Mouse (Mus musculus) hindbrain, embryonic 10.5 days (tissue): ENCODE measurements at regions not wholly inside any gene's neighbourhood (a gene's known extent, or its start where the extent isn't known, plus 50 kb on each side); places are given as distances from the start of the nearest gene placed in this dataset.

Experiments
- DNase-seq: peaks from one replicate; pipeline ENCODE4 v3.0.0-alpha.2; 2017; ENCODE audit warnings: low spot score
- H3K27ac ChIP-seq: fragments of 300-500 bp; sonication (generic); 2 replicates; pipeline ENCODE4 v1.5.1; 2016; ENCODE audit warnings: mild to moderate bottlenecking, moderate library complexity
- H3K27me3 ChIP-seq: fragments of 300-500 bp; sonication (generic); 2 replicates; pipeline ENCODE4 v1.6.1; 2016; ENCODE audit warnings: mild to moderate bottlenecking; ENCODE audit not compliant: poor library complexity, insufficient read depth, severe bottlenecking
- H3K36me3 ChIP-seq: fragments of 300-500 bp; sonication (generic); 2 replicates; pipeline ENCODE4 v1.6.1; 2016; ENCODE audit warnings: mild to moderate bottlenecking, moderate library complexity
- H3K4me1 ChIP-seq: fragments of 300-500 bp; sonication (generic); replicated peaks from 2 replicates; pipeline ENCODE4 v1.6.1; 2016; ENCODE audit warnings: mild to moderate bottlenecking
- H3K4me3 ChIP-seq: fragments of 300-500 bp; sonication (generic); 2 replicates; pipeline ENCODE4 v1.5.1; 2016; ENCODE audit warnings: mild to moderate bottlenecking, moderate library complexity
- H3K9me3 ChIP-seq: fragments of 300-500 bp; sonication (generic); 2 replicates; pipeline ENCODE4 v1.6.1; 2016; ENCODE audit warnings: mild to moderate bottlenecking, moderate library complexity
- WGBS: fragments of 180-500 bp; shearing (Covaris S2); methylation state at CpG from one replicate; pipeline ENCODE4 v1.1.7; 2016; 5-methylcytosine and 5-hydroxymethylcytosine counted together

DNA sequence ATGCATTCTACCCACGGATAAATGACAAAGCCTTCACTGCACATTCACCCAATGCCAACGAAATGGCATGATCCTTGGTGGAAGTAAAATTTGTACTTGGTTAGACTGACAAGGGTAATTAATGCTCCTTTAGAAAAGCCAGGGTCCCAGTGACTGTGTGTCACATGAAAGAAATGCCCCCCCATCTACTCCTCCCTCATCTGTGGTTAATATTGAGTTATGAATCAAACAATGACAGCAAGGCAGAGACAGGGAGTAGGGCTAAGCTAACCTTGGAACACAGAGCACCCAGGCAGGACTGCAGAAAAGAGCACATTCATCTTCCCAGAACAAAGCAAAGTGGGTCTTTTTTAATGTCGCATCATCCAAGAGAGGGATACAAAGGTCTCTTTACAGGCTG, 209.1 kb upstream of the Zbtb20 start:
- H3K4me1 ChIP-seq = 0 out of 2 replicates have a peak, but pooled peaks cover 6% of the 10 kb centered on the region
- no peak overlapping the region for H3K27ac ChIP-seq
- H3K9me3 ChIP-seq = no peaks in the 10 kb centered on the region
- no peaks in the 10 kb centered on the region for H3K27me3 ChIP-seq
- no peaks in the 10 kb centered on the region for H3K36me3 ChIP-seq
- WGBS = 58% methylated on average over 3 of the region's 3 CpGs
- no peak for DNase-seq
- no peak overlapping the region for H3K4me3 ChIP-seq

DNA sequence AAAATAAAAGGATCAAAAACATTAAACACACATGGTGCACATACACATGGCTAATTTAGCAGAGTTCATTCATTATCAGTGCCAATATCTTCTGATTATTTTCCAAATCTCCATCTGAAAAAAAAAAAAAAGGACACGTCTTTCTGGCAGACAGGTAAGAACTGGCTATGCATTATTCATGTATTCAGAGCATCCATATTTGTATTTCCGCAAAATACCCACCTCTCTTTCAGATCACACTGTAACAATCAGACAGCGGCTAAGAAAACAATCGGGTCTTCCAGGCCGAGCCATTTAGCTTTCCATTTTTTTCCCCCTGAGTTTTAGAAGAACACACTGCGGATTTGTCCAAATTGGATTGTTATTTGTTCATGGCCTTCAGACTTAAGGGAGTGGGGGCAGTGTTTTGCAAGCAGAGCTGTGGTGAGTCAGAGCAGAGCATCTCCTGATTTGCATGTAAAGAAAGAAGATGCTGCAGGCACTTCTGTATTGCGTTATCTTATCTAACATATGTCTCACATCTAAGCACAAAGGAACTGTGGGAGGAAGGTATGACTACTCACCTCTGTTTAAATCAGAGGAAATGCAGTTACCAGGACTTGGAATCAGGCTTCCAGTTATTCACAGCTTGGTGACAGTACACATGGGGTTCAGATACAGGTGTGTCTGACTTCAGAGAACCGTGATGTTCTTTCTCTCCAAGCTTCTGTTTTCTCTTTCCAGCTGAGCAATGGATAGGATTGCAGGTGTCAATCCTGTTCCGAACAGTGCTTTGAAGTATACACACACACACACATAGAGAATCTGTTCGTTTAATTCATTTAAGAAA, 223.6 kb upstream of the Zbtb20 start:
- WGBS = 86% methylated on average over 10 of the region's 10 CpGs
- Histone ChIP-seq H3K36me3 (no peaks in the 10 kb centered on the region), H3K27ac (no peak overlapping the region), H3K27me3 (no peaks in the 10 kb centered on the region), H3K4me3 (no peak overlapping the region), H3K4me1 (peaks cover 5% of the 10 kb centered on the region; the same call in 1 of the 2 replicates), H3K9me3 (peaks cover 12% of the 10 kb centered on the region; the same call in 1 of the 2 replicates)
- no peak for DNase-seq

DNA sequence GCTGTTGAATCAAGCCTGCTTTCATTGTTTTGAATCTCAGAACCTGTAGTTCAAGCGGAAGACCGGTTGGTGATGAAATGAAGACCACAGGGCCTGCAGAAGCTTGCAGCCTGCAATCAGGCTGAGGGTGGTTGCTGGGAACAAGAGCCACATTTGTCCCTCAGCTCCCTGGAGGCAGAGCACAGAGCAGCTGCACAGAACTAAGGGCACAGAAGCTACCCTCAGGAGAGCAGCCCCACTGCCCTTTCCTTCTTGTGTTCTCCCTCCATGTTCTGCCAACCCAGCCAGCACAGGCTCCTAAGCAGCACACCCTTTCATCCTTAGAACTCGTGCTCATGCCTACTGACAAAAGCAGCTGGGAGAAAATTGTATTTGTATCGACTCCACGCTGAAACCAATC, 225.9 kb upstream of the Zbtb20 start:
- H3K27ac ChIP-seq = peak overlapping the region; percentile 60
- peak; percentile 16 for DNase-seq

DNA sequence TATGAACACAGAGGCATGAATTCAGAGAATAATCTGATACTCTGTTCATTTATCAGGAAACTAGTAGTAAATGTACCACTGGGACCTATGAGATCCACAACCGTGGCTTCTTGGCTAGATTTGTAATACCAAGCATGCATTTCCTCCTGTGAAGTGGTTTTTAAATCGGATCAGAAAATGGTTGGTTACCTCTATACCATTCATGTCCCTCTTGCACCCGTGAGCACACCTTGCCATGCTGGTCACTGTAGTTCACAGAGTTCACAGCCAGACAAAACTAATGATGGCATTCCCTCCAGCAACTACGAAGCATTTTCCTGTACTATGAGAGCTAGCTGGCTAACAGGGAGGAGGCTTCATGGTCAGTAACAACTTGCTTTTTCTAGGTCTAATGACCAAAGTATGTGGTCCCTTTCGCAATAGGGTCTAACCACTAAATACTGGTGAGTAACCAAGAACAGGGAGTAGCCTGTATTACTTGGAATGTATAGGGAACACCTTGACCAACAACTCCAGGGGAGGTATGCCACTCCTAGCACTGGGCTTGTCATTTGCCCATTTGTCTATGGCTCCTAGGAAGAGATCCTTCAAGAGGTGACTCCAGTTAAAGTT, 227.0 kb upstream of the Zbtb20 start:
- Histone ChIP-seq H3K27ac (no peak overlapping the region), H3K36me3 (no peaks in the 10 kb centered on the region), H3K27me3 (no peaks in the 10 kb centered on the region), H3K4me1 (peaks cover 5% of the 10 kb centered on the region; the same call in 1 of the 2 replicates), H3K4me3 (no peak overlapping the region), H3K9me3 (peaks cover 3% of the 10 kb centered on the region; the same call in 1 of the 2 replicates)
- 91% methylated on average over 5 of the region's 5 CpGs for WGBS
- DNase-seq = no peak

More for the DNA sequence above, 225.9 kb upstream of the Zbtb20 start:
- H3K27me3 ChIP-seq = no peaks in the 10 kb centered on the region
- H3K36me3 ChIP-seq = no peaks in the 10 kb centered on the region
- H3K4me3 ChIP-seq = no peak overlapping the region
- 64% methylated on average over 5 of the region's 5 CpGs for WGBS
- H3K9me3 ChIP-seq = peaks cover 12% of the 10 kb centered on the region; the same call in 1 of the 2 replicates
- H3K4me1 ChIP-seq = peaks cover 5% of the 10 kb centered on the region; the same call in 1 of the 2 replicates

DNA sequence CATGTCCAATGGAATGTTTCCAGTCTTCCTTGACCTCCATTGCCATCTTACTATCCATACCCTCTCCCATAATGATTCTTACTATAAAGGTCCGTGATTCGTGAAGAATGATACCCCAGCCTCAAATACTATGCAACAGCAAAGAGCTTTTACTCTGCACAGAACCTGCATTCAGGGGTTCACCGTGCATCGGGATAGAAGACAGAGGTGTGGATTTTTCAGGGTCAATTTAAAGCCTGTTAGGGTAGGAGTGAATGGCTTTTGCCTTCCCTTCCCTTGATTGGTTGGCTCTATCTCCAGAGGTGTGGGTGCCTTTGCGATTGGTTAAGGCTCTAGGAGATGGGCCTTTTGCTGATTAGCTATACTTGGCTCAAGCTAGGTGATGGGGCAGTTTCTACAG, 227.9 kb upstream of the Zbtb20 start:
- DNase-seq = no peak
- WGBS = 94% methylated on average over 5 of the region's 5 CpGs
- no peaks in the 10 kb centered on the region for H3K9me3 ChIP-seq

DNA sequence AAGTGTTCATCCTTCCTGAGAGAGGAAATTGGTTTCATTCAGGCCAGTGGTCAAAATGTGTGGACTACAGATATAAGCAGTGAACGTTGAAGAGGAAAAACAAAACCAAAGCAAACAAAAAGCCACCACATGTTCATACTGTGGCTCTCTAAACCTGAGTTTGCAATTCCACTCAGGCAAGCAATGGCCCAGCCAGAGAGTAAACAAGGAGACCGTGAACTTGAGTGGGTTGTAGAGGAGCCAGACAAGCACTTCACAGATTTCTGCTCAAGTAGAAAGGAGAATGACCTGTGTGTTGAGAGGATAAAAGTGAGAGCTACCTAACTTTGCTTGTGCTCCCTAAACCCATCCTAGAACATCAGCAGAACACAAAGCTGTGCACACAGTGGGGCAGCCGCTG, 239.9 kb upstream of the Zbtb20 start:
- no peaks in the 10 kb centered on the region for H3K36me3 ChIP-seq
- H3K27me3 ChIP-seq = no peaks in the 10 kb centered on the region
- H3K27ac ChIP-seq = no peak overlapping the region
- H3K4me1 ChIP-seq = no peaks in the 10 kb centered on the region
- no peak for DNase-seq
- no peak overlapping the region for H3K4me3 ChIP-seq
- H3K9me3 ChIP-seq = no peaks in the 10 kb centered on the region
- 87% methylated on average over 3 of the region's 3 CpGs for WGBS

More for the DNA sequence above, 227.9 kb upstream of the Zbtb20 start:
- H3K4me3 ChIP-seq = no peak overlapping the region
- peaks cover 5% of the 10 kb centered on the region; the same call in 1 of the 2 replicates for H3K4me1 ChIP-seq
- no peaks in the 10 kb centered on the region for H3K36me3 ChIP-seq
- no peaks in the 10 kb centered on the region for H3K27me3 ChIP-seq
- H3K27ac ChIP-seq = no peak overlapping the region

DNA sequence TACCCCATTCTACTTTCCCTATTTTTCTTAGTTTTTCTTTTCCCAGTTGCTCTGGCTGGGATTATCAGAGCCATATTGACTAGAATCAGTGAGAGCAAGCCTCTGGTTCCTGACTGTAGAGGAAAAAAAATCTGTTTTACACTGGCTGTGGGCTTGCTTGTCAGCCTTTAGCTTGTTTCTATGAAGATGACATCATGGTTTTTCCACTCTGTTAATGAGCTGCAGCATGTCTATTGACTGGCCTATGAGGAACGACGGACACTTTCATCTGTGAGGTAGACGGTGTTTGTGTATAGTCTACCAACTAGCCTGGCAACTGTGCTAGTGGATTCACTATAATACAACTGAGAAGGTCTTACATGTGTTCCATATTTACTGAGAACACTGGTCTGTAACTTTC, 248.0 kb upstream of the Zbtb20 start:
- no peaks in the 10 kb centered on the region for H3K9me3 ChIP-seq
- H3K4me3 ChIP-seq = no peak overlapping the region
- no peak for DNase-seq
- WGBS = 89% methylated on average over 3 of the region's 3 CpGs
- H3K4me1 ChIP-seq = no peaks in the 10 kb centered on the region
- H3K27me3 ChIP-seq = no peaks in the 10 kb centered on the region
- no peaks in the 10 kb centered on the region for H3K36me3 ChIP-seq
- no peak overlapping the region for H3K27ac ChIP-seq

DNA sequence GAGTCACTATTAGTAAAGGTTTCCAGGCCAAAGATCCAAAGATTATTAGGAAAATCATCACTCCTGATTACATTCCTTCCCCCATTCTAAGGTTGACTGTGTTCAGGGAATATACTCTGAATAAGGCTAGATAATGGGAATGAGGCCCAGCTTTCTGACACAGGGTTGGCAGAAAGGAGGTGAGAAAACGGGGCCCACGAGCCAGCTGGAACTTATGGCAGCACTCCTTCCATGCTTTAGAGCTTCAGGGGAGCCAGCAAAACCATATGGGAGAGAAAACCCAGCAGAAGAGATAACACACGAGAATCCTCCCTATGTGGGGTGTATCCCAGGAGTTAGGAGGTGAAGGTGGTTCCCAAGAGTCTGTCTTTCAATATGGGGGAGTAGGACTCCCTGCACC, 259.8 kb upstream of the Zbtb20 start:
- H3K27ac ChIP-seq = no peak overlapping the region
- H3K4me3 ChIP-seq = no peak overlapping the region
- no peaks in the 10 kb centered on the region for H3K27me3 ChIP-seq
- no peak for DNase-seq
- no peaks in the 10 kb centered on the region for H3K4me1 ChIP-seq
- H3K36me3 ChIP-seq = no peaks in the 10 kb centered on the region
- 78% methylated on average over 3 of the region's 3 CpGs for WGBS
- no peaks in the 10 kb centered on the region for H3K9me3 ChIP-seq

DNA sequence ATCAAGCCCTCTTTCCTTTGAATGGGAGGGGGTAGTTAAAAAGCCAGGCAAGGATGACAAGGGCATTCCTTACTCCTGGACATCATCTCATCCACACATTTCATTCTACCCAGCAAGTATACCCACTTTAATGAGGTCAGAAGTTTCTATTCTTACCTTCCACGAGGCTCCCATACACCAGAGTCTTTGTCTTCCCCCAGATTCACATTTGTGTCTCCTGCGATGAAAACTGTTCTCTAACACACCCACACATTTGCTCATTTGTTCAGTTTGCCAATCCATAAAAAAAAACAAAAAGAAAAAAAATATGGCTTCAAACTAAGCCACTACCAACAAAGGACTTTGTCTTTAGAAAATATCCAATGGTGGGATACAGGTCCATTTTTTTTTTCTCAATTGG, 263.7 kb upstream of the Zbtb20 start:
- DNase-seq = no peak
- WGBS = 82% methylated on average over 2 of the region's 2 CpGs
- 0 out of 2 replicates have a peak, but pooled peaks cover 2% of the 10 kb centered on the region for H3K4me1 ChIP-seq
- no peaks in the 10 kb centered on the region for H3K27me3 ChIP-seq
- H3K9me3 ChIP-seq = no peaks in the 10 kb centered on the region
- no peaks in the 10 kb centered on the region for H3K36me3 ChIP-seq
- no peak overlapping the region for H3K4me3 ChIP-seq
- no peak overlapping the region for H3K27ac ChIP-seq

DNA sequence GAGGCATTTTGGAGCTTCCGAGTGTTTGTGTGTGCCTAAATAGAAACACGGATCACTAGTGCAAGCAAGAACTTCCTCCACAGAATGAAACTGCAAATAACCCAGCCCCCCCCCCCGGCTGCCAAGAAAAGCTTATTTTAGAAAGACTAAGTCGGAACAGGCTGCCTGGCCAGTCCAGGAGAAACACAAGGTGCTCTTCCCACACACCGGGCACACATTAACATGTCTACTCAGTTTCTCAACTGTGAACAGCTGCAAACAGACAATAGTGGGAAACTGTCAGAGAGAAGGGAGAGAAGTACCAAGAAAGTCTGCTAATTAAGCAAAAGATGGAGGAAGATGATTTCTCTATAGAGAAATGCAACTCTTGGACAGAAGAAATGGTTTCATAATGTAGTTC, 267.3 kb upstream of the Zbtb20 start:
- WGBS = 80% methylated on average over 5 of the region's 5 CpGs
- Histone ChIP-seq H3K27me3 (no peaks in the 10 kb centered on the region), H3K4me3 (no peak overlapping the region)

DNA sequence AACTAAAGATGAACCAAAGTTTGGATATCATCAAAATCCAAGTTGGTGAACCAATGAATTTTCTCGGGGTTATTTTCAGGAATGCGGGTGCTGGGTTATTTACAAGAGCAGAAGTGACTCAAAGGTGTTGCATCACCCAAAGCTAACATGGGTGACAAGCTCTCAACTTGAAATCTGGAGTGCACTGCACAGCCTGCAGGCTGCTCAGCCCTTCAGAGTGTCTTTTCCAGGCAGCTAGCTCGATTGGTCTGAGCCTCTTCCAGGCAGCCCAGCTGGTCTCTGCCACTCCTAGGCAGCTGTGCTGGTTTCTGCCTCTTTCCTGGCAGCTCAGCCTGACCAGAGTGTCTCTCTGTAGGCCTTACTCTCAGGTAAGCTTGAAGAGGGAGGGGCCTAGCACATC, 251.9 kb upstream of the Gap43 start:
- WGBS = 82% methylated on average over 3 of the region's 3 CpGs
- DNase-seq = no peak
- no peaks in the 10 kb centered on the region for H3K36me3 ChIP-seq
- H3K9me3 ChIP-seq = no peaks in the 10 kb centered on the region
- H3K27me3 ChIP-seq = no peaks in the 10 kb centered on the region
- no peaks in the 10 kb centered on the region for H3K4me1 ChIP-seq
- 0 out of 2 replicates have a peak overlapping the region, but pooled peaks have one; percentile 45 for H3K27ac ChIP-seq
- no peak overlapping the region for H3K4me3 ChIP-seq

More for the DNA sequence above, 267.3 kb upstream of the Zbtb20 start:
- DNase-seq = no peak
- no peak overlapping the region for H3K27ac ChIP-seq
- peaks cover 1% of the 10 kb centered on the region for H3K9me3 ChIP-seq
- H3K36me3 ChIP-seq = no peaks in the 10 kb centered on the region
- 0 out of 2 replicates have a peak, but pooled peaks cover 2% of the 10 kb centered on the region for H3K4me1 ChIP-seq

DNA sequence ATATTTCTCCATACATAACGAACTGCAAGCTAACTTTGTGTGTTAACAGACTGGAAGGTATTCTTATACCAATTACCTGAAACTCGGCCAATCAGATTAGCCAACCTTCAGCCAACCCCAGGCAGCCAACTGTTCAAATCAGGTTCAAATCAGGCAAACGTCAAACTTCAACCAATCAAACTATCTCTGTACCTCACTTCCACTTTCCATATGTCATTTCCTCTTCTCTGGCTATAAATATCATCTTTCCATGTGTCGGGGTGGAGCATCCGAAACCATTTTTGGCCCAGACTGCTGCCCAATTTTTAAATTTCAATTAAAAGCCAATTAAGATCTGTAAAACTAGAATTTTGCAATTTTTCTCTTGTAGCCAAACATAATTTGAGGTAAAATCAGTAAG, 251.1 kb upstream of the Gap43 start:
- H3K27ac ChIP-seq = no peak overlapping the region
- H3K36me3 ChIP-seq = no peaks in the 10 kb centered on the region
- no peak overlapping the region for H3K4me3 ChIP-seq
- H3K27me3 ChIP-seq = no peaks in the 10 kb centered on the region
- H3K4me1 ChIP-seq = no peaks in the 10 kb centered on the region
- no peak for DNase-seq
- 92% methylated on average over 5 of the region's 5 CpGs for whole genome bisulfite sequencing
- no peaks in the 10 kb centered on the region for H3K9me3 ChIP-seq

DNA sequence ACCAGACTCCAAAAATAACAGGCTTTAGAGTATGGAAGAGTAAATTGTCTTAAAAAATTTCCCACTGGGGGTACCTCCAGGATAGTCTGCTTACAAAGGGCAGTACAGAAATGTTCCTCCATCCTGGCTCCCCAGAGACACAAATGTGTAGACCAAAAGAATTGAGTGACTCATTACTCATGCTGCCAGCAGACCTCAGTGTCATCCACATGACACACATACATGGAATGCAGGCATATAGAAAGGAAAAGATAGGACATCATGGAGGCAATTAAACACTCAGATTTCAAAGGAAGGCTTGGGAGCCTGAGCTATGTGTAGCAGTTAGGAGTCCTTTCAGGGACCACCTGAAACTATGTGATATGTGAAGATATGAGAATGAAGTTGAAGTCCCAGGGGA, 245.7 kb upstream of the Gap43 start:
- no peaks in the 10 kb centered on the region for H3K9me3 ChIP-seq
- no peaks in the 10 kb centered on the region for H3K27me3 ChIP-seq

More for the DNA sequence above, 245.7 kb upstream of the Gap43 start:
- no peak for DNase-seq
- no peaks in the 10 kb centered on the region for H3K36me3 ChIP-seq
- H3K27ac ChIP-seq = no peak overlapping the region
- H3K4me3 ChIP-seq = no peak overlapping the region
- 0 out of 2 replicates have a peak, but pooled peaks cover under 1% of the 10 kb centered on the region for H3K4me1 ChIP-seq
